Mouse (Mus musculus) Muller cell, postnatal 12 days (primary cell): ENCODE data around the gene Adssl1.

Source experiments
- DNase-seq: peaks from one replicate; pipeline ENCODE4 v3.0.0-alpha.2; 2015; ENCODE audit errors: inconsistent ontology term

Adssl1 gene

GRCm38 (mm10) chr12:112619686-112620353 lies at the start of gene Adssl1:
Adssl1 (plus strand) TSS chr12:112620045.
- peak; percentile 90 for DNase-seq

GRCm38 (mm10) chr12:112570160-112570559 lies 49.7 kb upstream of the Adssl1 start:
- no peak for DNase-seq

GRCm38 (mm10) chr12:112571064-112571463 lies 48.8 kb upstream of the Adssl1 start:
- DNase-seq: no peak

- no peak for DNase-seq
These were observed 44.4 kb upstream of the Adssl1 start for GRCm38 (mm10) chr12:112575274-112575986.

- DNase-seq: peak; percentile 37
These were observed 43.5 kb upstream of the Adssl1 start for GRCm38 (mm10) chr12:112576341-112576740.

GRCm38 (mm10) chr12:112576749-112577148 lies 43.1 kb upstream of the Adssl1 start:
- peak; percentile 42 for DNase-seq

GRCm38 (mm10) chr12:112578296-112579090 lies 41.4 kb upstream of the Adssl1 start:
- peak; percentile 91 for DNase-seq

- DNase-seq: peak; percentile 75
These were observed 40.4 kb upstream of the Adssl1 start for GRCm38 (mm10) chr12:112579430-112579829.

GRCm38 (mm10) chr12:112579926-112580325 lies 39.9 kb upstream of the Adssl1 start:
- DNase-seq: peak; percentile 84

- DNase-seq: no peak
These were observed 38.7 kb upstream of the Adssl1 start for GRCm38 (mm10) chr12:112581113-112581512.

GRCm38 (mm10) chr12:112584954-112585353 lies 34.9 kb upstream of the Adssl1 start:
- DNase-seq: no peak

- DNase-seq: no peak
These were observed 33.8 kb upstream of the Adssl1 start for GRCm38 (mm10) chr12:112585924-112586538.

GRCm38 (mm10) chr12:112587125-112588124 lies 32.4 kb upstream of the Adssl1 start:
- no peak for DNase-seq

GRCm38 (mm10) chr12:112588426-112589256 lies 31.2 kb upstream of the Adssl1 start, which contains the start of gene Inf2:
Inf2 (plus strand) TSS chr12:112588784.
- DNase-seq: peak; percentile 98

GRCm38 (mm10) chr12:112589491-112590191 lies 30.2 kb upstream of the Adssl1 start:
- DNase-seq: no peak

GRCm38 (mm10) chr12:112590566-112591239 lies 29.1 kb upstream of the Adssl1 start:
- peak; percentile 39 for DNase-seq

GRCm38 (mm10) chr12:112591240-112591639 lies 28.6 kb upstream of the Adssl1 start:
- DNase-seq: no peak

GRCm38 (mm10) chr12:112591730-112592129 lies 28.1 kb upstream of the Adssl1 start:
- DNase-seq: no peak
